Mouse (Mus musculus) E14TG2a.4 (cell line): ENCODE measurements at regions not wholly inside any gene's neighbourhood (a gene's known extent, or its start where the extent isn't known, plus 50 kb on each side); places are given as distances from the start of the nearest gene placed in this dataset.
A peak's percentile ranks its signal among the peaks of the same experiment; 100 is the strongest.

Experiments
- H3K27me3 ChIP-seq: 2 replicates; pipeline ENCODE4 v1.6.1; 2014; ENCODE audit warnings: low read length, control low read depth; ENCODE audit not compliant: insufficient read depth
- H3K36me3 ChIP-seq: 2 replicates; pipeline ENCODE4 v1.6.1; 2014; ENCODE audit warnings: low read length, control low read depth; ENCODE audit not compliant: insufficient read depth
- H3K4me1 ChIP-seq: replicated peaks from 2 replicates; pipeline ENCODE4 v1.6.1; 2014; ENCODE audit warnings: low read depth, low read length, control low read depth
- H3K4me3 ChIP-seq: replicated peaks from 2 replicates; pipeline ENCODE4 v1.5.1; 2014; ENCODE audit warnings: mild to moderate bottlenecking, low read length
- H3K9me3 ChIP-seq: 2 replicates; pipeline ENCODE4 v1.6.1; 2014; ENCODE audit warnings: low read length, control low read depth
- CTCF ChIP-seq: conservative IDR thresholded peaks from 2 replicates; pipeline ENCODE4 v1.5.1; 2014; ENCODE audit warnings: low read length
- NANOG ChIP-seq: IDR thresholded peaks from 2 replicates; pipeline ENCODE4 v1.6.1; 2014; ENCODE audit warnings: borderline replicate concordance, low read length, mixed read lengths
- POU5F1 ChIP-seq: IDR thresholded peaks from 2 replicates; pipeline ENCODE4 v1.6.1; 2014; ENCODE audit warnings: low read length, borderline replicate concordance

- Histone ChIP-seq H3K9me3 (peaks cover 6% of the 10 kb centered on the region), H3K4me1 (peaks cover 42% of the 10 kb centered on the region), H3K27me3 (no peaks in the 10 kb centered on the region), H3K4me3 (no peak overlapping the region), H3K36me3 (no peaks in the 10 kb centered on the region)
- TF ChIP-seq CTCF (peak; percentile 42), POU5F1 (no peak)
These were observed 91.4 kb upstream of the Zfp366 start for GRCm38 (mm10) chr13:99093269-99093668.

- Histone ChIP-seq H3K36me3 (no peaks in the 10 kb centered on the region), H3K4me1 (peaks cover 33% of the 10 kb centered on the region), H3K9me3 (peaks cover 14% of the 10 kb centered on the region), H3K27me3 (no peaks in the 10 kb centered on the region), H3K4me3 (no peak overlapping the region)
- TF ChIP-seq CTCF (no peak), NANOG (no peak), POU5F1 (no peak)
These were observed 92.2 kb upstream of the Zfp366 start for GRCm38 (mm10) chr13:99092279-99092930.

GRCm38 (mm10) chr13:99091562-99092278, 92.9 kb upstream of the Zfp366 start:
- Histone ChIP-seq H3K4me1 (peaks cover 27% of the 10 kb centered on the region), H3K27me3 (no peaks in the 10 kb centered on the region), H3K9me3 (peaks cover 16% of the 10 kb centered on the region), H3K4me3 (no peak overlapping the region), H3K36me3 (no peaks in the 10 kb centered on the region)
- TF ChIP-seq CTCF (no peak), NANOG (no peak), POU5F1 (no peak)

- Histone ChIP-seq H3K4me1 (peaks cover 27% of the 10 kb centered on the region), H3K27me3 (no peaks in the 10 kb centered on the region), H3K9me3 (peaks cover 18% of the 10 kb centered on the region), H3K4me3 (no peak overlapping the region), H3K36me3 (no peaks in the 10 kb centered on the region)
- TF ChIP-seq NANOG (peak; percentile 78; the same call in 1 of the 2 replicates), POU5F1 (no peak)
These were observed 94.3 kb upstream of the Zfp366 start for GRCm38 (mm10) chr13:99090361-99090760.

GRCm38 (mm10) chr13:99088285-99088684, 96.3 kb upstream of the Zfp366 start:
- peaks cover 18% of the 10 kb centered on the region for H3K9me3 ChIP-seq
- no peak for TF ChIP-seq CTCF
- no peak for TF ChIP-seq NANOG
- no peak for TF ChIP-seq POU5F1
- H3K36me3 ChIP-seq = no peaks in the 10 kb centered on the region
- peaks cover 22% of the 10 kb centered on the region for H3K4me1 ChIP-seq
- no peak overlapping the region for H3K4me3 ChIP-seq
- no peaks in the 10 kb centered on the region for H3K27me3 ChIP-seq

GRCm38 (mm10) chr13:99079331-99079761, 95.0 kb upstream of the 1700024P04Rik start:
- Histone ChIP-seq H3K27me3 (no peaks in the 10 kb centered on the region), H3K36me3 (no peaks in the 10 kb centered on the region), H3K9me3 (no peaks in the 10 kb centered on the region), H3K4me1 (0 out of 2 replicates have a peak, but pooled peaks cover 6% of the 10 kb centered on the region), H3K4me3 (no peak overlapping the region)
- TF ChIP-seq POU5F1 = no peak
- TF ChIP-seq CTCF = no peak
- TF ChIP-seq NANOG = no peak

GRCm38 (mm10) chr13:99078643-99079042, 94.3 kb upstream of the 1700024P04Rik start:
- H3K27me3 ChIP-seq = no peaks in the 10 kb centered on the region
- H3K4me3 ChIP-seq = no peak overlapping the region
- H3K4me1 ChIP-seq = 0 out of 2 replicates have a peak, but pooled peaks cover 6% of the 10 kb centered on the region
- H3K9me3 ChIP-seq = no peaks in the 10 kb centered on the region
- TF ChIP-seq POU5F1 (no peak), NANOG (no peak), CTCF (no peak)
- H3K36me3 ChIP-seq = no peaks in the 10 kb centered on the region

- Histone ChIP-seq H3K36me3 (no peaks in the 10 kb centered on the region), H3K9me3 (no peaks in the 10 kb centered on the region), H3K4me3 (no peak overlapping the region), H3K4me1 (0 out of 2 replicates have a peak, but pooled peaks cover 6% of the 10 kb centered on the region), H3K27me3 (no peaks in the 10 kb centered on the region)
- TF ChIP-seq POU5F1 = no peak
- TF ChIP-seq NANOG = no peak
- no peak for TF ChIP-seq CTCF
These were observed 92.8 kb upstream of the 1700024P04Rik start for GRCm38 (mm10) chr13:99077039-99077749.
